Mouse (Mus musculus) mouse embryonic stem cell (cell line): ENCODE data around the gene Srebf2.
"Not testable (repeated sequence)": the region's sequence is repeated elsewhere in the genome, so short reads cannot be mapped to it uniquely, and the experiment has no call there.

ENCODE experiments used
- in situ Hi-C, 2 experiments: fragments of 300-500 bp; cut with MboI; formaldehyde crosslinking; loops; 1 replicate in 1 of 2; 3 replicates in 1 of 2; pipeline ENCODE4 v1.14.3; 2019 to 2020; ENCODE audit warnings: low sequenced_read_pairs in 2 of 2, low pct_unique_long_range_greater_than_20kb in 1 of 2, mixed read lengths in 1 of 2; ENCODE audit not compliant: unreplicated experiment in 1 of 2

Srebf2 gene

GRCm38 (mm10) chr15:82231591-82232378, 84.8 kb downstream of the Srebf2 start:
- in situ Hi-C loops: loop anchor here in 1 of 2 experiments (10.0 kb wide), 1 partner anchor 97 kb away; no protein-coding TSS in a partner anchor

GRCm38 (mm10) chr15:82232651-82233050, 85.7 kb downstream of the Srebf2 start:
- in situ Hi-C loops: loop anchor here in 1 of 2 experiments (10.0 kb wide), 1 partner anchor 98 kb away; no protein-coding TSS in a partner anchor

GRCm38 (mm10) chr15:82235661-82236060, 88.7 kb downstream of the Srebf2 start:
- in situ Hi-C loops: loop anchor here in 1 of 2 experiments (10.0 kb wide), 1 partner anchor 101 kb away; no protein-coding TSS in a partner anchor

DNA sequence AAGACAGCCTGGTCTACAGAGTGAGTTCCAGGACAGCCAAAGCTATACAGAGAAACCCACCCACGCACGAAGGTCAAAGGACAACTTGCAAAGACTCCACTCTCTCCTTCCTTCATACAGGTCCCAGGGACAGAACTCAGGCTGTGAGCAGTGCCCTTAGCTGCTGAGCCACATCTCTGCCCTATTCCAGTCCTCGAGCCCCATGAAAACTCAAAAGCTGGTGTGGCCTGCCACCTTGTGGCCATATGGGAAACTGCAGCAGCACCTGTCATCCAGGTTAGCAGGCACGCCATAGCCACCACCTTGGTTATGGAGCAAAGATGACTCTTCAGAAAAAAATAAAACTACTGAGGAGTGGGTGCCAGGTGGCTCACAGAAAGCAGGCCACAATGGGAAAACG, 89.6 kb downstream of the Srebf2 start:
- in situ Hi-C loops: loop anchor here in 1 of 2 experiments (10.0 kb wide), 1 partner anchor 102 kb away; no protein-coding TSS in a partner anchor

- in situ Hi-C loops: no loop called here
These were observed 96.3 kb downstream of the Srebf2 start for GRCm38 (mm10) chr15:82243311-82243710.

- in situ Hi-C loops: no loop called here
These were observed 96.7 kb downstream of the Srebf2 start for GRCm38 (mm10) chr15:82243742-82244114.

- in situ Hi-C loops: no loop called here
These were observed 97.3 kb downstream of the Srebf2 start, which contains the start of gene Cenpm for GRCm38 (mm10) chr15:82244115-82244804. Cenpm (minus strand) TSS chr15:82244748.

DNA sequence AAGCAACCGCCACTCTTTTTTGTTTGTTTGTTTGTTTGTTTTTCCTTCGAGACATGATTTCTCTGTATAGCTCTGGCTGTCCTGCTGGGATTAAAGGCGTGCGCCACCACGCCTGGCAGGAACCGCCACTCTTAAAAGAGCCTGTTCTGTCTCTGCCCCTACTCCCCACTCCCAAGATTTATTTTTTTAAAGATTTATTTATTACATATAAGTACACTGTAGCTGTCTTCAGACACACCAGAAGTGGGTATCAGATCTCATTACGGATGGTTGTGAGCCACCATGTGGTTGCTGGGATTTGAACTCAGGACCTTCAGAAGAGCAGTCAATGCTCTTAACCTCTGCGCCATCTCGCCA, 97.8 kb downstream of the Srebf2 start:
- in situ Hi-C loops: not testable (repeated sequence)

GRCm38 (mm10) chr15:82247131-82247776, 100.3 kb downstream of the Srebf2 start:
- in situ Hi-C loops: no loop called here

- in situ Hi-C loops: no loop called here
These were observed 104.6 kb downstream of the Srebf2 start for GRCm38 (mm10) chr15:82251579-82251978.

DNA sequence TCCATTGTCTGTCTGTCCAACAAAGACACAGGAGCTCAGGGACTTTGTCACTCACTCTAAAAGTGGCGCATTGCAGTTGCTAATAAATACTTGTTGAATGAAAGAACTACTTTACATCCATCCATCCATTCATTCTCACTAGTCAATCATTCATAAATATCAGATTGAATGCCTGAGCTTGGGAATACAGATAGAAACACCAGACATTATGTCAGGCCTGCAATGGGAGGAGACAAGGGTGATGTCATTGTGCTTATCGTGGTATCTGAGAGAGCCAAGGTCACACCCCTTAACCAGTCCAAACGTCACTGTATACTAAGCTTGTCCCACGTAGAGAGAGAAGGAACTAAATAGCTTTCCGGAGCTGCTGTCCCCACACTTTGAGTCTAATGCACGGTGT, 105.1 kb downstream of the Srebf2 start, which contains the start of gene 1500009C09Rik:
1500009C09Rik (plus strand) TSS at position 301 of the 400 bp plus-strand sequence.
- in situ Hi-C loops: no loop called here
